Mouse (Mus musculus): ENCODE measurements around the gene Chadl.

The Chadl gene

DNA sequence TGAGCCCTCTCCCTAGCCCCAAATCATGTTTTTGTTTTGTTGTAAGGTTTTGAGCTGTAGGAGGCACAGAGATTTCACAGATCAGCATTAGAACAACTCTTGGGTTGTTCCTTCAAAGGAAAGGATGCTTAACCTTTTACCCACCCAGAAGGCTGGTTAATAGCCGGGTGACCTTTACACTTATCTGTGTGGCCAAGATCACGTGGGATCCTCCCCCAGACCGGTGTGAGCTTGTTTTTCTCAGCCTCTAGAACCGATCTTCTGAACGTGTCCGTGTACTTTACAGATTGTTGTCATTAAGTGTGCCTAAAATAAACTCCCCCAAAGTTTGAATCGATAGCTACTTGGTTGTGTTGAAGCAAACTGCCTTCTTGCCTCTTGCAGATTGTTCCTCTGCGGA, 3.5 kb upstream of the Chadl start:
- no peak for DNase-seq (ENCODE audit: low spot score)

DNA sequence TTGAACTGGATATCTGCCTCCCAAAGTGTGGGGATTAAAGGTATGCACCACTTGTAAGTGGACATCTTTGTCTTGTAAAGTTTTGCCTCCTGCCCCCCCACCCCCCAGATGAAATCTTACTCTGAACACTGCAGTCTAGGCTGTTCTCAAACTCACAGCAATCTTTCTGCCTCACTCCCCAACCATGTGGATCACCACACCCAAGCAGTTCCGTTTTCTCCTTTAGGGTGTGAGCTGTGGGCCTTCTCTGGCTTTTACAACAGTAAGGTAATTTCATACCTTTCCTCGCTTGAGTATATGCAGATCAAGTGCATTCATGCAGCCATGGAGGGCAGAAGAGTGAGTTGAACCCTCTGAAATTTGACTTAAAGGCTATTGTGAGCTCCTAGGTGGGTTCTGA, 3.1 kb upstream of the Chadl start:
- DNase-seq (ENCODE audit: low spot score): no peak

DNA sequence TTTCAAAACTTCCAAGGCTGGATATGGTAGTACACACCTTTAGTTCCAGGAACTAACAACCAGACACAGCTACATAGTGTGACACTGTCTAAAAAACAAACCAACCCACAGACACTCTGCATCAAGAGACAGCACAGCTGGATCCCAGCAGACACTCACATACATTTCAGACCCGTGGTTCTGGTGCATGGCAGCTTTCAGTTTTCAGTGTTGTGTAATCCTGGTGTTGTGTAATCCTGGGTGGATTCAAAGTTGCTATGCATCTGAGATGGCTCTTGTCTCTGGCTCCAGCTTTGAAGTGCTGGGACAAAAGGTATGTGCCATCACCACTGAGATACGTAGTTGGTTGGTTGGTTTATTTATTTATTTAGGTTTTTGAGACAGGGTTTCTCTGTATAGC, 1.4 kb upstream of the Chadl start:
- DNase-seq (ENCODE audit: low spot score): no peak

DNA sequence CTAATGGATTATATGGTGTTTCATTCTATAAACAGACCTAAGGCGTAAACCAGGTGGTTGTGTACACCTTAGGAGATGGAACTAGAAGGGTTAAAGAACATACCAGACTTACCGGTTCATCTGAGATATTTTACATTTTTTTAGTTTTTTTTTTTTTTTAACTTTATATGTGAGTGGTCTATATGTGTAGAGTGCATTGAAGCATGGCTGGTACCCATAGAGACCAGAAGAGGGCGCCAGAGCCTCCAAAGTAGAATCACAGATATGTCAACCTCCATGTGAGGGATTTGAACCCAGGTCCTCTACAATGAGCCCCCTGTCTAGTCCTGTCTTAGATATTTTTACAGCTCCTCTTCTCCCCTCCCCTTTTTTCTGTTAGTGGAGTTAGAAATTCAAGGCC, 760 bp upstream of the Chadl start:
- peak; percentile 43 for DNase-seq (ENCODE audit: low spot score)

DNA sequence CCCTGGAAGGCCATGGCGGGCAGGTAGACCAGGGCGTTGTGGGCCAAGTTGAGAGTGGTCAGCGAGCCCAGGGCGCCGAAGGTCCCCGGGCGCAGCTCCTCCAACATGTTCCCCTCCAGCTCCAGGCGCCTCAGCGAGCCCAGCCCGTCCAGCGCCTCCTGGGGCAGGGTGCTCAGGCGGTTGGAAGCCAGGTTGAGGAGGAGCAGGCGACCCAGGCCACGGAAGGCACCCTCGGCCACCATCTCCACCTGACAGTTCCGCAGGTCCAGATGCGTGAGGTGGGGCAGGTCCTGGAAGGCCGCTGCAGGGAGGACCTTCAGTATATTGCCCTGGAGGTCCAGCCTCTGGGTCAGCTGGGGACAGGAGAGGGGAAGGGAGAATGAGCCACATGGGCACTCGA, 2.2 kb downstream of the Chadl start:
- DNase-seq (ENCODE audit: low spot score): no peak

DNA sequence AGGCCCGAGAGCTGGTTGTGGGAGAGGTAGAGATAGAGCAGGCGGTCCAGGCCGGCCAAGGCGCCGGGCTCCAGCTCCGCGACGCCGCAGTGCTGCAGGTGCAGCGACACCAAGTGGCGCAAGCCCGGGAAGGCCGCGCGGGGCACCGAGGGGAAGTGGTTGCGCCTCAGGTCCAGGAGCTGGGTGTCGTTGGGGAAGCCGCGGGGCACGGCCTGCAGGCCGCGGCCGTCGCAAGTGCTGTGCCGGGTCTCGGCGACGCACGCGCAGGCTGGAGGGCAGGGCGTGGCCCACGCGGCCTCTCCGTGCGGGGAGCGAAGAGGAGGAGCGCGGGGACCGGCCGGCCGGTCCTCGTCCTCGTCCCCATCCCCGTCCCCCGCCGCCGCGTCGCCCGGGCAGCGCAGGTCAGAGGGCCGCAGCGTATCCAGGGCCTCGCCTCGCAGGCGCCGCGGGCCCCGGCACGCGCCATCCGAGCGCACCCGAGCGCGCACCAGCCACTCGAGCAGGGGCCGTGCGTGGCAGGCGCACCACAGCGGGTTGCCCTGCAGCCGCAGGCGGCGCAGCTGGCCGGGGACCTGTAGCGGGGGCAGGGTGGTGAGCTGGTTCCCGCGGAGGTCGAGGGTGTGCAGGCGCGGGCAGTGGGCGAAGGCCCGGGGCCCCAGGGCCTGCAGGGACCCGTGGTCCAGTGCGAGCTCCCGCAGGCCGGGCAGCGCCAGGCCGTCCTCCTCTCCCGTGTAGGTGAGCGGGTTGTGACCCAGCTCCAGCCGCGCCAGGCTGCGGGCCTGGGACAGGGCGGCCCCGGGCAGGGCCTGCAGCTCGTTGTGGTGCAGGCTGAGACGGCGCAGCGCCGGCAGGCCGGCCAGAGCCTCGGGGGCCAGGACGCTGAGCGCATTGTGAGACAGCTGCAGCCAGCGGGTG, 2.9 kb downstream of the Chadl start:
- DNase-seq (ENCODE audit: low spot score): peak; percentile 90

DNA sequence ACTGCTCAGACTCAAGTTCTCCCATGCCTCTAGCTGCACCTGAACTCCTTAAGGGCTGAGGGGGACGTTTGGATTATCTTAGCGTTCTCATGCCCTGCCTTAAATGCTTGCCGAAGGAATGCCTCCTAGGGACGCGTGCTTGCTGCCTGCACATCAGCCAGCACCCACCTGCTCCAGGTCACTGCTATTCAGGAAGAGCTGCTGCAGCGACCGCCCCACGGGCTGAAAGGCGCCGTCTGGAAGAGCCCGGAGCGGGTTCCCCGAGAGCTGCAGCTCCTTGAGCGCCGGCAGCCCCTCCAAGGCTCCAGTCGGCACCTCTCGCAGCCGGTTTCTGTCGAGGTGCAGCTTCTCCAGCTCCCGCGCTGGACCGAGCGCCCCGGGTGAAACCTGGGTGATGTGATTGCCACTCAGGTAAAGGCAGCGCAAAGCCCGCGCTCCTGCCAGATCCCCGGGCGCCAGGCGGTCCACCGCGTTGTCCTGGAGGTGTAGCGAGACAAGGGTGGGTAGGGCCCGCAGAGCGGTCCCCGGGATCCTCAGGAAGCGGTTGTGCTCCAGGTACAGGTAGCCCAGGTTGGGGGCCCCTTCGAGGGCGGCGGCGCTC, 3.6 kb downstream of the Chadl start:
- DNase-seq (ENCODE audit: low spot score): no peak

DNA sequence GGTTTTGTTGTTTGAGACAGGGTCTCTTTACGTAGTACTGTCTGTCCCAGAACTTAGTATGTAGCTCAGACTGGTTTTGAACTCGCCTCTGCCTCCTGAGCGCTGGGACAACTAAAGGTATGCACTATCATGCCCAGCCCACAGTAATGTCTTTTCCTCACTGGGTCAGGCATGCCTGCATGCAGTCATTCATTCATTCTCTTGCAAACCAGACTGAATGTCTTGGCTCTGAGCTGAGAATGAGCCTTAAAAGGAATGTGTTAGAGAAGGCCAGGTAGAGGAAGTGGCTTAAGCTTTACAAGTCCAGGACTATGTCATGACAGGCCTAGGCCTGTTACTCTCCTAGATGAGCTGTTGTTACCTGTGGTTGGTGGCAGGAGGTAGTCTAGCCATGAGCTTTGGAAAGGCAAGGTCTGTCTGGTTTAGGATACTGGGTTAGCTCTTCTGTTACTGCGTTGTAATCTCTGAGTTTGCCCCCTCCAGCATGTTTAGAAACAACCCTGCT, 16.7 kb downstream of the Chadl start:
- DNase-seq (ENCODE audit: low spot score): no peak

DNA sequence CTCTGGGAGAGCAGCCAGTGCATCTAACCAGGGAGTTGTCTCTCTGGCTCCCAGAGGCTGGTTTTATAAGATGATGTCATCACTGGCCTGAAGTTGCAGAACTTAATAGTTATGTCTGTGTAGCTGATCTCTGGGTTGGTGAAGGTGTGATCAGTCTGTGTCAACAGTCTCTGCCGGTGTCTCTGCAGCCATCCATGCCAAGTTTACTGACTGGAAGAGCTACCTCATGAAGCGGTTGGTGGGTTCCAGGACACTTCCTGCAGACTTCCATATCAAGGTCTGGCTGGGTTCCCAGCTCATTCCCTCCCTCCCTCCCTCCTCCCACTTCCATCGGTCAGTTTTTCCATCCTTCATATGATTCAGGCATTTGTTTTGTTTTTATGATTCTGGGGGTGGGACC, 20.4 kb downstream of the Chadl start:
- no peak for DNase-seq (ENCODE audit: low spot score)

DNA sequence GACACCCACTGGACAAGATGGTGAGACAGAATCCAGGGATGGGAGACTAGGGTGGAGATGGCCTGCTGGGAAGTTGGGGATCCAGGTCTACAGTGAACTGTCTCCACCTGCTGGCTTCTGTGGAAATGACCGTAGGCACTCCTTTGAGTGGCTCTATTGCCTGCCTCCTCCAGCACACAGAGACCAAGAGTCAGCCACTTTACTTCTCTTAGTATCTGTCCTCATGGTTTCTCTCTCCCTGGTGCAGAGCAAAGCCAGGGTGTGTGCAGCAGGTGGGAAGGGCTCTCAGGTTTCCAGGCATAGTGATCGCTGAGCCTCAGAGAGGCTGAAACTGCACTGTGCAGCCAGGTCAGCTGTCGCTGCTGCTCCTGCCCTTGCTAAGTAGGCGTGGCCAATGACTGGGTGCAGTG, 26.9 kb downstream of the Chadl start:
- DNase-seq (ENCODE audit: low spot score): peak; percentile 75

DNA sequence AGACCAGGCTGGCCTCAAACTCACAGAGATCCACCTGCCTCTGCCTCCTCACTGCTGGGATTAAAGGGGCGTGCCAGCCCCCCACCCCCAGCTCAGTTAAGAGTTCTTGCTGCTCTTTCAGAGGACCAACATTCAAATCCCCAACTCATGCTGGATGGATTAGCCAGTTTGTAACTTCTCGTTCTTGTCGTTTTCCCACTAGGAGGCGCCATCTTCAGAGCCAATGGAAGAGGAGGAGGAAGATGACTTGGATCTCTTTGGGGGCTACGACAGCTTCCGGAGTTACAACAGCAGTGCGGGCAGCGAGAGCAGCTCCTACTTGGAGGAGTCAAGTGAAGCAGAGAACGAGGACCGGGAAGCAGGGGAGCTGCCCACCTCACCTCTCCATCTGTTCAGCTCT, 30.1 kb downstream of the Chadl start:
- DNase-seq (ENCODE audit: low spot score): peak; percentile 21

DNA sequence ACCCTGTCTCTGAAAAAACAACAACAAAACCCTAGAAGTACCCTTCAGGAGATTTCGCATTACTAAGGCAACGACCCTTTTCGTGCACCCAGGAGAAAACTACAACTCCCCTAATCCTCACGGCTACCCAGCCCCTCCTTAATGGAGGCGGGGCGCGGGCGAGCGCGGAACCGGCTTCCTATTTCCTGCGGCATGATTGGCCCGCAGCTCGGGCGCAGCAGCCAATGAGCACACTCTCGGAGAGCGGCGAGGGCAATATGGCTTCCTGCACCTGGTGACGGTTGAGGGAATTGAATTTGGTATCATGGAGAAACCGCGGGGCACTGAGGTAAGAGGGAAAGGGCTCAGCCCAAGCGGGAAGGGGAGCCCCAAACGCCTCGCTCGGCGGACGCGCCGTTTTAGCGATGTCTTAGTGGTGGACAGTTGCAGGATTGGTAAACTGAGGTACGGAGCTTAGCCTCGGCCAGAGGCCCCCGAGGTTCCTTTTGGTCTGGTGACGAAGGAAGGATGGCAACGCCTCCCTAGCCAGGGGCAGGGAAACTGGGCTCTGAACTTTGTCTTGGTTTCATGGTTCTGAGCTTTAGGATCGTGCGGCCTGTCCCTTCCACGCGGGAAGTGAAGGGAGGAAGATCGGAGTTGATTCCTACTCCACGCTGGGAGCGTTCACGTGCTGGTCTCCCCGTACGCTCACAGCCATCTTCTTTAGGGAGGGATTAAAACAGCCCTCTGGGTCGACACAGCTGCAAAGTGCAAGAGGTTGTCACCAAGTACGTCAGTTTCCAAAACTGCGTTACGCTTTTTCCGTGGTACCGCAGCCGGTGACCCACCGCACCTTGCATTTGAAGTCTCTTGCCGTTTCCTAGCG, 33.2 kb downstream of the Chadl start, which contains the start of gene L3mbtl2:
Gene L3mbtl2, plus strand, starts transcription at position 193 of the 865 bp plus-strand sequence.
- DNase-seq (ENCODE audit: low spot score): peak; percentile 97

DNA sequence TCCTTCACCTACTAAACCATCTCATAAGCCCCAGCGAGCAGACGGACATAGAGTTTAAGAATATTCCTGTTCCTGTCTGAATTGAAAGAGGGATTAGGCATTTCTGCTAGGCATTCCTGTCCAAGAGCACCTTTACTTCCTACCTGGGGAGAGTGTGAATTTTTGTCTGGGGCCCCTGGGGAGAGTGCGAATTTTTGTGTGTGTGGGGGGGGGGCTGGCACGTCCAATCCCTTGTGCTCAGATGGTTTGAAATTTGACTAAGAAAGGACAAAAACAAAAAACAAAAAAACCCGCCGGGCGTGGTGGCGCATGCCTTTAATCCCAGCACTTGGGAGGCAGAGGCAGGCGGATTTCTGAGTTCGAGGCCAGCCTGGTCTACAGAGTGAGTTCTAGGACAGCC, 33.8 kb downstream of the Chadl start:
- no peak for DNase-seq (ENCODE audit: low spot score)

DNA sequence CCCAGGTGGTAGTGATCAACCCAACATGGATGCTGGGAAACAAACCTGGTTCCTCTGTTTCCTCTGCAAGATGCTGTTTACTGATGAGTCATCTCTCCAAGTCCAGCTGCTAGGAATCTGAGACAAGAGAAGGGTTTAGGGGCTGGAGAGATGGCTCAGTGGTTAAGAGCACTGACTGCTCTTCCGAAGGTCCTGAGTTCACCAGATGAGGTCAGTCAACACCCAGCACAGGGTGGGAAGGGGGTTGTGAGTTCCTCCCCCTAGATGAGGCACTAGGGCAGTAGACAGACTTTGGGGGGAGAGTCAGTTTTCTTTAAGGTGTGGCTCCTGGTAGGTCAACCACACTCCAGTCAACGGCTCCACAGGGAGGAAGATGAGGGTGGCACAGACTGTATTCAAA, 35.4 kb downstream of the Chadl start:
- DNase-seq (ENCODE audit: low spot score): no peak

DNA sequence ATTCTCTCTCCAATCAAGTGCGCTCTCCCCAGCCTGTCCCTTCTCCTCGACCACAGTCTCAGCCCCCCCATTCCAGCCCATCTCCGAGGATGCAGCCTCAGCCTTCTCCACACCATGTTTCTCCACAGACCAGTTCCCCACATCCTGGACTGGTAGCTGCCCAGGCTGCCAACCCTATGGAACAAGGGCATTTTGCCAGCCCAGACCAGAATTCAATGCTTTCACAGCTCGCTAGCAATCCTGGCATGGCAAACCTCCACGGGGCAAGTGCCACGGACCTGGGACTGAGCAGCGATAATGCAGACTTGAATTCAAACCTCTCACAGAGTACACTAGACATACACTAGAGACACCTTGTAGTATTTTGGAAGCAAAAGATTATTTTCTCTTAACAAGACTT, 46.5 kb downstream of the Chadl start:
- DNase-seq (ENCODE audit: low spot score): no peak

DNA sequence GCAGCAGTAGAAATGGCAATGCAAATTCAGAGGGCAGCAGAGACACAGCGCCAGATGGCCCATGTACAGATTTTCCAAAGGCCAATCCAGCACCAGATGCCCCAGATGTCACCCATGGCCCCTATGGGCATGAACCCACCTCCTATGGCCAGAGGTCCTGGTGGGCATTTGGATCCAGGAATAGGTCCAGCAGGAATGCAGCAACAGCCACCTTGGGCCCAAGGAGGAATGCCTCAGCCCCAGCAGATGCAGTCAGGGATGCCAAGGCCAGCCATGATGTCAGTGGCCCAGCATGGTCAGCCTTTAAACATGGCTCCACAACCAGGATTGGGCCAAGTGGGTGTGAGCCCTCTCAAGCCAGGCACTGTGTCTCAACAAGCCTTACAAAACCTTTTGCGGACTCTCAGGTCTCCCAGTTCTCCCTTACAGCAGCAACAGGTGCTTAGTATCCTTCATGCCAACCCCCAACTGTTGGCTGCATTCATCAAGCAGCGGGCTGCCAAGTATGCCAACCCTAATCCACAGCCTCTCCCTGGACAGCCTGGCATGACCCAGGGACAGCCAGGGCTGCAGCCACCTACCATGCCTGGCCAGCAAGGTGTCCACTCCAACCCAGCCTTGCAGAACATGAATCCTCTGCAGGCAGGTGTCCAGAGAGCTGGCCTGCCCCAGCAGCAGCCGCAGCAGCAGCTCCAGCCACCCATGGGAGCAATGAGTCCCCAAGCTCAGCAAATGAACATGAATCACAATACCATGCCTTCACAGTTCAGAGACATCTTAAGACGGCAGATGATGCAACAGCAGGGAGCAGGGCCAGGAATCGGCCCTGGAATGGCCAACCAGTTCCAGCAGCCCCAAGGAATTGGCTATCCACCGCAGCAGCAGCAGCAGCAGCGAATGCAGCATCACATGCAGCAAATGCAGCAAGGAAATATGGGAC, 47.3 kb downstream of the Chadl start:
- DNase-seq (ENCODE audit: low spot score): no peak

Measured in embryo, embryonic 10 days (tissue).